Mouse (Mus musculus) retina, postnatal 1 day (tissue): Measurements from ENCODE around the gene Gm3285.

Experiments used
- DNase-seq: peaks from one replicate; pipeline ENCODE4 v3.0.0-alpha.2; 2012

Gene Gm3285

GRCm38 (mm10) chr10:77861675-77862074 is at the start of gene Gm3285:
Gene Gm3285 (plus strand): TSS chr10:77861975.
- DNase-seq = no peak

- DNase-seq = no peak
Observed at GRCm38 (mm10) chr10:77814382-77814781, 47.4 kb upstream of the Gm3285 start, which contains the start of gene Gm2696. Gene Gm2696 (plus strand): TSS chr10:77814682.

GRCm38 (mm10) chr10:77815514-77815913 is 46.3 kb upstream of the Gm3285 start:
- peak; percentile 45 for DNase-seq

GRCm38 (mm10) chr10:77818523-77818922 is 43.3 kb upstream of the Gm3285 start:
- no peak for DNase-seq

- no peak for DNase-seq
Observed at GRCm38 (mm10) chr10:77819203-77819602, 42.6 kb upstream of the Gm3285 start.

GRCm38 (mm10) chr10:77826951-77827350 is 34.8 kb upstream of the Gm3285 start, which contains the start of gene Krtap10-4:
Gene Krtap10-4 (minus strand): TSS chr10:77827095.
- DNase-seq = no peak

- DNase-seq = no peak
Observed at GRCm38 (mm10) chr10:77835647-77836046, 26.1 kb upstream of the Gm3285 start, which contains the start of gene Krtap10-10. Gene Krtap10-10 (plus strand): TSS chr10:77835947.

GRCm38 (mm10) chr10:77839006-77839405 is 22.8 kb upstream of the Gm3285 start:
- DNase-seq = no peak

- DNase-seq = no peak
Observed at GRCm38 (mm10) chr10:77846503-77846902, 15.3 kb upstream of the Gm3285 start, which contains the start of gene Gm36176. Gene Gm36176 (plus strand): TSS chr10:77846803.

GRCm38 (mm10) chr10:77846961-77847360 is 14.8 kb upstream of the Gm3285 start:
- peak; percentile 5 for DNase-seq

- no peak for DNase-seq
Observed at GRCm38 (mm10) chr10:77847538-77847937, 14.2 kb upstream of the Gm3285 start.

GRCm38 (mm10) chr10:77852559-77852958 is 9.2 kb upstream of the Gm3285 start, which contains the start of gene Gm10318:
Gene Gm10318 (plus strand): TSS chr10:77852859.
- DNase-seq = peak; percentile 5

- DNase-seq = peak; percentile 81
Observed at GRCm38 (mm10) chr10:77864067-77864761, 2.4 kb downstream of the Gm3285 start.

GRCm38 (mm10) chr10:77864762-77865143 is 3.0 kb downstream of the Gm3285 start:
- DNase-seq = no peak

- DNase-seq = no peak
Observed at GRCm38 (mm10) chr10:77867546-77867945, 5.8 kb downstream of the Gm3285 start.

GRCm38 (mm10) chr10:77869651-77870050 is 7.9 kb downstream of the Gm3285 start:
- DNase-seq = no peak

GRCm38 (mm10) chr10:77878985-77879384 is 17.2 kb downstream of the Gm3285 start:
- no peak for DNase-seq

GRCm38 (mm10) chr10:77880305-77880704 is 18.5 kb downstream of the Gm3285 start:
- DNase-seq = no peak

- DNase-seq = peak; percentile 9
Observed at GRCm38 (mm10) chr10:77882553-77882952, 20.8 kb downstream of the Gm3285 start.

GRCm38 (mm10) chr10:77886007-77886747 is 24.4 kb downstream of the Gm3285 start:
- no peak for DNase-seq

GRCm38 (mm10) chr10:77890987-77891565 is 29.3 kb downstream of the Gm3285 start:
- DNase-seq = no peak

GRCm38 (mm10) chr10:77895562-77895961 is 33.8 kb downstream of the Gm3285 start:
- DNase-seq = peak; percentile 33

GRCm38 (mm10) chr10:77900126-77900525 is 38.4 kb downstream of the Gm3285 start:
- DNase-seq = no peak
